Mouse (Mus musculus): Measurements from ENCODE around the gene Usp22.

GRCm38 (mm10) chr11:61175778-61176177 lies 923 bp upstream of the Usp22 start:
- TF ChIP-seq CTCF (conservative IDR thresholded peaks at IDR 0.05; ENCODE audit: low read length) = no peak
- TF ChIP-seq POU5F1 (IDR thresholded peaks at IDR 0.05; ENCODE audit: borderline replicate concordance, low read length) = no peak
- no peak for TF ChIP-seq NANOG (IDR thresholded peaks at IDR 0.05; ENCODE audit: borderline replicate concordance, low read length)

Data from E14TG2a.4 (cell line).